8 mouse cellular contexts compared by ENCODE assay signal in the genomic region with DNA sequence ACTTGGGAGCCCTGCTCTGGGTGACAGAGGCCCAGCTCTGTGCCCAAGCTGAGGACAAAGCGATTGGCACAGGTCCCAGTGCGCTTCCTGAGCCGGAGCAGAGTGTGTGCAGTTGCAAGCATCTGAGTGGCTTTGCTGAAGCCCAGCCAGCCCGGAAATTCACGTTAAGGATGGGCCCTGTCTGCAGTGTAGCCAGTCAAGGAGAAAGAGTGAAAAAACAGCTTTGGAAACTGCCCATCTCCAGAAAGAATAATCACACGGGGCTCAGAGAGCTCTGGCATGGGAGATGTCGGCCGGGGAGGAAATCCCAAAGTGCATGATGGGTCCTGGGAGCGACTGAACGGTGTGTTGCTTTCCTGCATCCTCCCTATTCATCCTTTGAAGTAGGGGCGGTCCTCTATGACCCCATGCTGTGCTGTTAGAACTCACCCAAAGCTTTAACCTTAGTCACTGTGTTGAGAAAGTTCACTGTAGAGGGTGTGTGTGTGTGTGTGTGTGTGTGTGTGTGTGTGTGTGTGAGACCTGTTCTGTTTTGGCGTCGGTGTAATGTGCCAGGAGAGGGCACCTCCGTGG. TPM values are rescaled to one million over a fixed set of nuclear protein-coding genes. Genes with fewer than 3 reads are reported as not detected.
DNase-seq lines count a peak whose midpoint lies in the region; ATAC-seq lines count a peak whose summit lies in the region.

No protein-coding gene starts in this region.

- peak overlapping the region; percentile 8; the same call in 1 of the 2 replicates for H3K4me3 ChIP-seq in hindbrain, embryonic 12.5 days
- peak overlapping the region; percentile 24 for H3K4me3 ChIP-seq in macrophage (ENCODE audit: inconsistent target)

- peak; percentile 77 to 86 for DNase-seq in adrenal gland, adult (ENCODE audit: inconsistent age in 2 of 2, low spot score in 1 of 2)
- peak; percentile 22 for DNase-seq in cerebellum, adult 9-11 months
- peak; percentile 40 to 50 for DNase-seq in frontal cortex, postnatal 36 days (ENCODE audit: low spot score in 2 of 2)
- DNase-seq in left cerebral cortex, adult 11 months (ENCODE audit: low spot score): peak; percentile 26
- DNase-seq in right cerebral cortex, postnatal 25 days: peak; percentile 38

- 29% methylated on average over 14 of the region's 14 CpGs for WGBS in hindbrain, embryonic 12.5 days
- 31% methylated on average over 13 of the region's 14 CpGs for WGBS in macrophage (ENCODE audit: missing documents)

- no peaks in the 10 kb centered on the region for H3K27me3 ChIP-seq in hindbrain, embryonic 12.5 days

- peak overlapping the region; percentile 79 for H3K27ac ChIP-seq in hindbrain, embryonic 12.5 days
- H3K27ac ChIP-seq in macrophage: peak overlapping the region; percentile 100

- no peaks in the 10 kb centered on the region for H3K9me3 ChIP-seq in hindbrain, embryonic 12.5 days (replicated peaks)

- H3K36me3 ChIP-seq in hindbrain, embryonic 12.5 days: no peaks in the 10 kb centered on the region
- peaks cover 26% of the 10 kb centered on the region for H3K36me3 ChIP-seq in macrophage (ENCODE audit: inconsistent target)

- ATAC-seq in hindbrain, embryonic 12.5 days (ENCODE audit: low FRiP score): peak; percentile 92
- no peak for ATAC-seq in activated CD4-positive, CD25-positive, alpha-beta regulatory T cell, adult 4 months

- 0 out of 2 replicates have a peak overlapping the region, but pooled peaks have one; percentile 18 for H3K9ac ChIP-seq in hindbrain, embryonic 12.5 days

- peaks cover 100% of the 10 kb centered on the region for H3K79me2 ChIP-seq in macrophage (ENCODE audit: inconsistent target)

- H3K4me1 ChIP-seq in hindbrain, embryonic 12.5 days: peaks cover 12% of the 10 kb centered on the region

- H3K4me2 ChIP-seq in hindbrain, embryonic 12.5 days (replicated peaks): peak overlapping the region; percentile 42

RNA-seq across cellular contexts. Expression of gene Cd180, which starts 5.5 kb away (rescaled TPM):
- polyA plus RNA-seq in hindbrain, embryonic 12.5 days (2016; fragmentation: Nextera tagmentation; extraction: Ambion mirVana): 0.44 and 0.79 TPM in 2 replicates
- total RNA-seq in macrophage (2018; cell fraction: chromatin; rRNA removed): 1,000 to 10,000 TPM in 1 of 26 experiments, 100 to 1,000 TPM in 25; 201 to 1,028 (median 508) TPM
- total RNA-seq in macrophage (2018; cell fraction: cytosol; rRNA removed): 100 to 1,000 TPM; 376 to 879 (median 604) TPM
- 1,000 to 10,000 TPM in 4 of 26 experiments, 100 to 1,000 TPM in 22; 480 to 1,145 (median 738) TPM for total RNA-seq in macrophage (2018; cell fraction: nucleus; rRNA removed)
- polyA plus RNA-seq in macrophage (2018): 303 to 726 TPM (median 382 TPM) in 3 replicates
- polyA plus RNA-seq in activated CD4-positive, CD25-positive, alpha-beta regulatory T cell, adult 4 months (2017; shearing (Covaris generic)): 1 to 10 TPM in 1 of 2 experiments, under 1 TPM in 1; 0.67 to 1.3 TPM

Comparison
In these comparisons a context has a peak if more than half of its experiments do, and no peak if none do; other contexts are left out.
1. DNase-seq: peak in every context shown above with its lines; median percentile 82 in adrenal gland, adult; 45 in frontal cortex, postnatal 36 days; 38 in right cerebral cortex, postnatal 25 days; 26 in left cerebral cortex, adult 11 months; 22 in cerebellum, adult 9-11 months.
2. RNA of gene Cd180, which starts 5.5 kb away (polyA plus RNA-seq): 303 to 726 TPM in macrophage; 0.67 to 1.3 TPM in activated CD4-positive, CD25-positive, alpha-beta regulatory T cell, adult 4 months and 0.44 to 0.79 TPM in hindbrain, embryonic 12.5 days; every median in the first group is over 100 times any median in the second.